Mouse (Mus musculus) olfactory bulb, adult 2 months (tissue): ENCODE measurements around the gene Nacc2.

ENCODE experiments used
- CTCF ChIP-seq: fragments of 200-500 bp; IDR thresholded peaks from 2 replicates; pipeline ENCODE4 v1.5.1; 2012; ENCODE audit warnings: low read depth, mild to moderate bottlenecking, low read length, moderate library complexity; ENCODE audit not compliant: insufficient read depth
- POLR2A ChIP-seq: fragments of 200-500 bp; IDR thresholded peaks from 2 replicates; pipeline ENCODE4 v1.6.1; 2012; ENCODE audit warnings: mild to moderate bottlenecking, low read depth, low read length, moderate library complexity; ENCODE audit not compliant: insufficient read depth

- no peak for TF ChIP-seq CTCF
- no peak for TF ChIP-seq POLR2A
Measured at GRCm38 (mm10) chr2:26013674-26014073, 109.3 kb downstream of the Nacc2 start.
